Mouse (Mus musculus) stomach, postnatal 0 days (tissue): ENCODE results near the gene Cd5. TPM values are rescaled to one million over a fixed set of nuclear protein-coding genes. Genes with fewer than 3 reads are reported as not detected.

ENCODE experiments used
- ATAC-seq: fragments of 200-750 bp; cut with Nextera tagmentation; 2 replicates; pipeline ENCODE4 v1.8.0; 2017; ENCODE audit not compliant: low FRiP score, low TSS enrichment
- DNase-seq: peaks from one replicate; pipeline ENCODE4 v3.0.0-alpha.2; 2016; ENCODE audit warnings: low spot score
- H3K27ac ChIP-seq: fragments of 300-500 bp; sonication (generic); replicated peaks from 2 replicates; pipeline ENCODE4 v1.5.1; 2014; ENCODE audit warnings: mild to moderate bottlenecking, control low read depth
- H3K27me3 ChIP-seq: fragments of 300-500 bp; sonication (generic); 2 replicates; pipeline ENCODE4 v1.6.1; 2014; ENCODE audit warnings: low read length; ENCODE audit not compliant: control insufficient read depth, insufficient read depth
- H3K36me3 ChIP-seq: fragments of 300-500 bp; sonication (generic); 2 replicates; pipeline ENCODE4 v1.6.1; 2014; ENCODE audit warnings: low read length, mixed read lengths; ENCODE audit not compliant: control insufficient read depth, insufficient read depth
- H3K4me1 ChIP-seq: fragments of 300-500 bp; sonication (generic); replicated peaks from 2 replicates; pipeline ENCODE4 v1.6.1; 2014; ENCODE audit warnings: antibody characterized with exemption; ENCODE audit not compliant: control insufficient read depth, insufficient read depth
- H3K4me2 ChIP-seq: fragments of 300-500 bp; sonication (generic); replicated peaks from 2 replicates; pipeline ENCODE4 v1.6.1; 2014; ENCODE audit warnings: low read depth, mild to moderate bottlenecking, control low read depth, moderate library complexity
- H3K4me3 ChIP-seq: fragments of 300-500 bp; sonication (generic); 2 replicates; pipeline ENCODE4 v1.5.1; 2014; ENCODE audit warnings: low read depth, low read length, control low read depth
- H3K9ac ChIP-seq: fragments of 300-500 bp; sonication (generic); 2 replicates; pipeline ENCODE4 v1.6.1; 2014; ENCODE audit warnings: mild to moderate bottlenecking, low read length, control low read depth, mixed read lengths
- H3K9me3 ChIP-seq: fragments of 300-500 bp; sonication (generic); 2 replicates; pipeline ENCODE4 v1.6.1; 2016; ENCODE audit warnings: low read length; ENCODE audit not compliant: control insufficient read depth
- CTCF ChIP-seq: IDR thresholded peaks from 2 replicates; pipeline ENCODE4 v1.5.1; 2016; ENCODE audit warnings: antibody characterized with exemption, low read depth, mild to moderate bottlenecking, moderate library complexity
- EP300 ChIP-seq: optimal IDR thresholded peaks from 2 replicates; pipeline ENCODE3; 2016; ENCODE audit warnings: antibody characterized with exemption
- WGBS: fragments of 180-500 bp; shearing (Covaris S2); extraction: QIAGEN DNeasy Blood & Tissue Kit; methylation state at CpG from one replicate; pipeline ENCODE4 v1.1.7; 2014; 5-methylcytosine and 5-hydroxymethylcytosine counted together
- polyA plus RNA-seq: library from polyadenylated mRNA; unstranded; fragments of >200 nt; fragmentation: Nextera tagmentation; extraction: Ambion mirVana; gene quantifications from 2 replicates; pipeline ENCODE4 v1.2.1, GENCODE M21; 2015

Gene Cd5
- 1.6 and 1.8 TPM in 2 replicates for polyA plus RNA-seq

DNA sequence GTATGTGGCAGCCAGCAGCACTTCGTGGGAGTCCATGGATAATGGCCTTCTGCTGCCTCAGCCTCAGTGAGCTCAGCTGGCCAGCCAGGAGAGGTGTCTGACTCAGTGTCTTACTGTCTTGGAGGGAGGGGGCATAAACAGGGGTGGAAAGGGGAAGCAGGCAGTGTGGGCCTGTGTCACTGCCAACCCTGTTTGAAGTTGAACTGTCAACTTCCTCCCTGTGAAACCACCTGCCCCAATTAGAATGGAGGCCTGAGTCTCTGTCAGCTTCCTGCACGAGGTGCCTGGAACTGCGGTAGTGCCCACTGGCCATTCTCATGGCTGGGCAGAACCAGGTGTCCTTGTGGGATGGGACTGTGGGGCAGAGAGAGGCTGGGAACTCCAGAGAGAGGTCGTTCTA lies at the start of gene Cd5:
Gene Cd5 (minus strand): TSS at position 192 of the 400 bp plus-strand sequence.
- no peak for DNase-seq
- H3K4me3 ChIP-seq, result no peak within 1 kb of the TSS
- TF ChIP-seq EP300, result no peak
- TF ChIP-seq CTCF, result no peak
- no peak within 1 kb of the TSS for H3K4me2 ChIP-seq
- no peak within 1 kb of the TSS for H3K27ac ChIP-seq
- no peak for ATAC-seq
- H3K36me3 ChIP-seq, result no peaks in the 10 kb centered on the region
- no peaks in the 10 kb centered on the region for H3K4me1 ChIP-seq
- H3K9ac ChIP-seq, result no peak within 1 kb of the TSS
- no peaks in the 10 kb centered on the region for H3K27me3 ChIP-seq
- WGBS, result 64% methylated on average over 4 of the region's 4 CpGs
- H3K9me3 ChIP-seq, result no peaks in the 10 kb centered on the region

GRCm38 (mm10) chr19:10788242-10788641 lies 49.4 kb upstream of the Cd5 start:
- H3K4me2 ChIP-seq, result no peak overlapping the region
- TF ChIP-seq EP300 (no peak), CTCF (no peak)
- ATAC-seq (no peak), DNase-seq (no peak)
- H3K27me3 ChIP-seq, result no peaks in the 10 kb centered on the region
- no peak overlapping the region for H3K9ac ChIP-seq
- no peaks in the 10 kb centered on the region for H3K36me3 ChIP-seq
- H3K4me3 ChIP-seq, result no peak overlapping the region
- no peaks in the 10 kb centered on the region for H3K4me1 ChIP-seq
- WGBS, result 76% methylated on average over 9 of the region's 9 CpGs
- no peaks in the 10 kb centered on the region for H3K9me3 ChIP-seq
- H3K27ac ChIP-seq, result no peak overlapping the region

GRCm38 (mm10) chr19:10787406-10787805 lies 48.6 kb upstream of the Cd5 start:
- WGBS, result 77% methylated on average over 4 of the region's 4 CpGs
- H3K9ac ChIP-seq, result no peak overlapping the region
- H3K36me3 ChIP-seq, result no peaks in the 10 kb centered on the region
- no peak for DNase-seq
- H3K9me3 ChIP-seq, result no peaks in the 10 kb centered on the region
- no peak overlapping the region for H3K27ac ChIP-seq
- H3K4me2 ChIP-seq, result no peak overlapping the region
- no peaks in the 10 kb centered on the region for H3K4me1 ChIP-seq
- no peak for TF ChIP-seq EP300
- TF ChIP-seq CTCF, result no peak
- no peak overlapping the region for H3K4me3 ChIP-seq
- no peak for ATAC-seq
- no peaks in the 10 kb centered on the region for H3K27me3 ChIP-seq

DNA sequence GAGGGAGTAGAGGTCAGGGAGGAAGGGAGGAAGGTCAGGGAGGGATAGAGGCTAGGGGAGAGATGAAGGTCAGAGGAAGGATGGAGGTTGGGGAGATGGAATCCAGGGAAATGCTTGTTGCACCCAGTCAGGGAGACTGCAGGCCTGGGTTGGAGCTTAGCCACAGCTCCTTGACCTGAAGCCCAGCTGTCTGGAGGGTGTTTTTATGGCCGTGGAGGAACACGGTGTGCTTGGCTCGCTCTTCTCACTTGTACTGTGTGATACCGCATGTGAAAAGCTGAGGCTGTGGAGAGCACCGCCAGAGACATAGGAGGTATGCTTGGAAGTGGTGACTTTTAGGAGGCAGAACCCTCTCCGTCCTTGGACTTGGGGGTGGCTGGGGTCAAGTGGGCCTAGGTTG lies 48.0 kb upstream of the Cd5 start:
- ATAC-seq, result no peak
- DNase-seq, result no peak
- Histone ChIP-seq H3K4me3 (no peak overlapping the region), H3K27me3 (no peaks in the 10 kb centered on the region), H3K36me3 (no peaks in the 10 kb centered on the region), H3K9ac (no peak overlapping the region), H3K4me1 (no peaks in the 10 kb centered on the region), H3K4me2 (no peak overlapping the region), H3K27ac (no peak overlapping the region), H3K9me3 (no peaks in the 10 kb centered on the region)
- no peak for TF ChIP-seq EP300
- TF ChIP-seq CTCF, result no peak
- 84% methylated on average over 6 of the region's 6 CpGs for WGBS

DNA sequence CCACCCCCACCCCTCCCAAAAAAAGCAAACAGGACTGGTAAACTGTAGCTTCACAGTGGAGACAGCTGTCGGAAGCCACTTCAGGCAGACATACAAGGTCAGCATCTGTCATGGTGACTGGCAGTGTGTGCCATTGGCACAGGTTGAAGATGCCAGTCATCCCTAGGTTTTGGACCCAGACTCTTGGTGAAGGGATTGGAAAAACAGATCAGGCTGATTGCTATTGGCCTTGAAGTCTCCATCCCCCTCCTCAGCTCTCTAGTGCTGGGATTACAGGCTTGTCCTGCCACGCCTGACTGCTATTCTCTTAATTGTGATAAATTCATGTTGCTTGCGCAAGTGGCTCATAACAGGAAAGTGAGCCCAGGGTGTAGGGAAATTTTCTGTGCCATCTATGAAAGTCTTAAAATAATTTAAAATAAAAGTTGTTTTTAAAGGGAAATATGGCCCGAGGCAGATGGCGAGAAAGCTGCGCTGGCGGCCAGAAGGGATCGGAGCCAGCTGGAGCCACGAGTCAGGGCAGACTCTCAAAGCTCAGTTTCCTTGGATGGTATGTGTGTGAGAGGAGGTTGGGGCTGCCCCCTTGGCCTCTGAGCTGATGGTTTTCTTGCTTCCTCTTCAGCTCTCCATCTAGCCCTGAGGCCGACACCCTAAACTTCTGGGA lies 46.1 kb upstream of the Cd5 start:
- DNase-seq (no peak), ATAC-seq (no peak; the same call in 1 of the 2 replicates)
- no peaks in the 10 kb centered on the region for H3K4me1 ChIP-seq
- no peaks in the 10 kb centered on the region for H3K9me3 ChIP-seq
- no peak overlapping the region for H3K27ac ChIP-seq
- 63% methylated on average over 10 of the region's 10 CpGs for WGBS
- TF ChIP-seq EP300 (no peak), CTCF (no peak)
- H3K9ac ChIP-seq, result no peak overlapping the region
- H3K36me3 ChIP-seq, result no peaks in the 10 kb centered on the region
- no peak overlapping the region for H3K4me2 ChIP-seq
- H3K4me3 ChIP-seq, result no peak overlapping the region
- H3K27me3 ChIP-seq, result no peaks in the 10 kb centered on the region

GRCm38 (mm10) chr19:10784061-10784460 lies 45.3 kb upstream of the Cd5 start:
- WGBS, result 51% methylated on average over 3 of the region's 3 CpGs
- H3K4me2 ChIP-seq, result no peak overlapping the region
- TF ChIP-seq CTCF (no peak), EP300 (no peak)
- H3K27ac ChIP-seq, result no peak overlapping the region
- H3K4me1 ChIP-seq, result no peaks in the 10 kb centered on the region
- no peaks in the 10 kb centered on the region for H3K27me3 ChIP-seq
- DNase-seq, result no peak
- no peak overlapping the region for H3K4me3 ChIP-seq
- no peak overlapping the region for H3K9ac ChIP-seq
- H3K9me3 ChIP-seq, result no peaks in the 10 kb centered on the region
- no peak for ATAC-seq
- no peaks in the 10 kb centered on the region for H3K36me3 ChIP-seq
